Mouse (Mus musculus) liver, adult (tissue): Measurements from ENCODE around the gene Dnajc24.

Source experiments
- GATA4 ChIP-seq: IDR thresholded peaks from 2 replicates; pipeline ENCODE4 v1.6.1; 2014; ENCODE audit warnings: mild to moderate bottlenecking, low read length; ENCODE audit not compliant: insufficient replicate concordance

Gene Dnajc24

DNA sequence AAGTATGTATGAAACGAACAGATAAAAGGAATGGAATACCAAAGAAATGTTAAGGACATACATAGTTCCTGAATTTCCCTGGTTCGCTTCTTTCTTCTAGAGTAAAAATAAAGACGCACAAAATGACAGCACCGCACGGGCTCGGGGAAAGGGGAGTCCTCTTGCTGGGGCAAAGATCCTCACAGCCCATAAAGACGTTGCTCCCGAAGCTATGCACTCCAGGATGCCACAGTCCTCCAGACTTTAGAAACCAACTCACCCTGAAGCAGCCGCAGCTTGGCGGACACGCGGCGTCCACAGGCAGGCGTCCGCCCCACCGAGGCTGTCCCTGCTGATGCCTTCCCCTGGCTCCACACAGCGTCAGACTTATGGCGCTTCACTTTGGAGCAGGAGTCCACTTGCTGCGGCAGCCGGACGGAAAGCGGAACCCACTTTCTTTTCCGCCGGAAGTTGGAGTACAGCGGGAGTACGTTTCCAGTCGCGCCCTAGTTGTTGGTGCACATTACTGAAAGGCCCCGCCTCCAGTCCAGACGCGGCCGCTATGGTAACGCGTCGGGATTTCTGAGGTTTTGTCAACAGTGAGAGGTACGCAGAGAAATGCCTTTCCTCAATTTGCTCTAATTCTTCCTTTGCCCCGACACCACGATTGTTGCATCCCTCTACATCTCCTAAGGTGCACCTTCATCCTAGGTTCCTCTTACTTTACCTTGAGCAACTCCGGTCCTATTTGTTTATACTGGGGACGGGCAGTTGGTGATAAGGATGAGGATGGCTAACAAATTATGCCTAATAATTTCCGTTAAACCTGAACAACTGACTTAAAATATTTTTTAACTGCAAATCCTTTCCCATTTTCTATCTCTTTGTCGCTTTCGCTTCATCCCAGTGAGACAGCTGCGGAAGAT, at the start of gene Dnajc24:
Gene Dnajc24 (minus strand): TSS at position 715 of the 905 bp plus-strand sequence.
- no peak; the same call in 1 of the 2 replicates for TF ChIP-seq GATA4

DNA sequence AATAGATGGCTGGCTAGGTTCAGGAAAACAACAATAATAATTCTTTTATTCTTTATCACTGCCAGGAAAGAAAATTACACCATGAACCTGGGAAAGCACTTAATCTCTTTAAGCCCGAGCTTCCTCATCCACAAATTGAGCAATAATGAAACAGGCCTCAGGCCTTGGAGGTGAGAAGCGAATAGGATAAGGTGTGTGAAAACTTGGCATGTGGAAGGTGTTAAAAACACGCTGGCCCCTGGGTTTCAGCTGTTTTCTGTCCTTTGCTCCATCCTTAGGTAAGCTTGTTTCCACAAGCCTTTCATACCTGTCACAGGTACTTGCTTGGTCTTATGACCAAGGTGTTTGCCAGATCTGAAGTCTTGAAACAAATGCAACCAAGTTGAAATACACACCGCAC, 43.3 kb upstream of the Dnajc24 start:
- TF ChIP-seq GATA4, result no peak

DNA sequence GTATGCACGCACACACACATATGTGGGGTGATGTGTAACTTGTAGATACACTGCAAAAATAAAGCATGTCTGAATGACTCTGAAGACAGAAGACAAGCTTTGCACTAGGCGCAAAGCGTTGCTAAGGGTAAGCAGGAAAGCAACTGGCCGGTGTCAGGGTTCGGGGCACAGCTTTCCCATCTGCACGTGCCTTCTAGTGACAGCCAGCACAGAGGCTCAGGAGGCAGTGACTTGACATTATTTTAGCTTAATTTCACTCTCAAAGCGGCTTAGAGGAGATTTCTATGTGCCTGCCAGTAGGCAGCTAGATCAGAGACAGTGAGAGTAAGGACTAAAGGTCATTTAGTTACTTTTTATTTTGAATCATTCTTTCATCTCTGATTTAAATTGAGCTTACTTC, 39.1 kb upstream of the Dnajc24 start:
- TF ChIP-seq GATA4, result no peak

- TF ChIP-seq GATA4, result no peak
These were observed 38.6 kb upstream of the Dnajc24 start for GRCm38 (mm10) chr2:106041961-106042360.

DNA sequence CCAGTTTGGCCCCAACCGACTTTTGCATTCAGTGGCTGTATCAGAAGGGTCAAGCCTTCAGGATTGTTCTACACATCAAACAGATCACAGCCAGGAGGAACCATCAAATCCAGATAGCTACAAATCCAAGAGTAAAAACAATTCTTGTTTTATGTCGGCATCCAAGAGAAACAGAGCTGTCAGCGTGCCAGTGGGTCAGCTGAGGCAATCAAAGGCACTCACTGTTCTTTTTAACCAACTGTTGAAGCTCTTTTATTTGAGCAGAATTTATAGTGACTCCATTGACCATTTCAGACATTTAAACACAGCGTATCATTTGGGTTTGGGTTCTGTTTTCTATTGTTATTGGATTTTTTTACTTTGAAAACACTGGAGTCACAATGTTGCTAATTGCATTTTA, 34.9 kb upstream of the Dnajc24 start:
- TF ChIP-seq GATA4, result no peak

- no peak for TF ChIP-seq GATA4
These were observed 21.5 kb upstream of the Dnajc24 start for GRCm38 (mm10) chr2:106024895-106025294.

- no peak for TF ChIP-seq GATA4
These were observed 5.1 kb upstream of the Dnajc24 start for GRCm38 (mm10) chr2:106008415-106008814.

DNA sequence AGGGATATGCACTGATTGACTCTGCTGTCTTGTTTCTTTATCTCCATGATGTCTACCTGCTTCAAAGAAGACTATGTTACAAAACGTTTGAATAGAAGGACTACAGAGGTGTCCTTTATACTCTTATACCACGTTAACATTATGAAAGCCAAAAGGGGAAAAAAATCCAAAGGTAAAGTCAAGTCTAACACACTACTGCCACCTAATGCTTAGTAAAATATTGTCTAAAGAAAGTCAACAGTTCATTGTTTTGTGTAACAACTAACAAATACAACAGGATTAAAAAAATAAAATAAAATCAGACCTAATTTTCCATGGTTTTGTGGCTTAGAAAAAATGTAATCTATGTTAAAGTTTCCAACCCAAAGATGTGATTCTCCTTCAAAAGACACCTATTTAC, 15.3 kb downstream of the Dnajc24 start:
- TF ChIP-seq GATA4, result no peak

- TF ChIP-seq GATA4, result no peak
These were observed 16.2 kb downstream of the Dnajc24 start for GRCm38 (mm10) chr2:105987131-105987530.

DNA sequence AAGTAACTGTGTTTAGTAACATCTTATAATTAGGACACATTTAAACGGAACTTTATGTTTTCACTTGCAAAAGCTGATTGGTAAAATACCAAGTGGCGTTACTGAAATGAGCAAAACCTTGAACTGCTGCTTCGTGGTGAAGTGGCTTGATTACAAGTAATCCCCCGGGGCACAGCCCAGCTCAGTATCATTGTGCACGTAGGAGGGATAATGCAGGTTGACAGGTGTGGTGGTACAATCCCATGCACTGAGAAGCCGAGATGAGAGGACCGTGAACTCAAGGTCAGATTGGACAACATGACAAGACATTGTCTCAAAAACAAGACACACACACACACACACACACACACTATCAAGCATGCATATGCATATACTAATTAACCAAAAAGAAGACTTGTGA, 18.1 kb downstream of the Dnajc24 start:
- no peak for TF ChIP-seq GATA4

GRCm38 (mm10) chr2:105978065-105978464, 25.3 kb downstream of the Dnajc24 start:
- no peak for TF ChIP-seq GATA4

- no peak for TF ChIP-seq GATA4
These were observed 29.4 kb downstream of the Dnajc24 start for GRCm38 (mm10) chr2:105973941-105974340.

DNA sequence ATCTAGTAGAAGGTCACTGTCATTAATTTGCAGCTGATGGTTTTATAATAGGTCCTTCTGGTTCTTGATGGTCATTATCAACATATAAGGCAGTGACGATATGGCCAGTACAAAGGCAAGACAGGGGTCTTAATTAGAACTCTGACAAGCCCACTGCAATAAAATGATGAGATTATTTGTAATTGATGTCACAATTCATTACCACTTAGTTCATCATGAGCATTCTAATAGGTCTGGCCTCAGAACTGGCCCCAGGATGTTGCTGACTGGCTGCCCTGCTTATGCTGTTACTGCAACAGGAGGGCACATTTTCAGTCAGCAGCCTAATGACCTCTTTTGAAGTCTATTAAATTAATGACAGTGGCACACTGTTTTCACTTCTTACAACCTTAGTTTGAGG, 39.9 kb downstream of the Dnajc24 start:
- TF ChIP-seq GATA4, result no peak

DNA sequence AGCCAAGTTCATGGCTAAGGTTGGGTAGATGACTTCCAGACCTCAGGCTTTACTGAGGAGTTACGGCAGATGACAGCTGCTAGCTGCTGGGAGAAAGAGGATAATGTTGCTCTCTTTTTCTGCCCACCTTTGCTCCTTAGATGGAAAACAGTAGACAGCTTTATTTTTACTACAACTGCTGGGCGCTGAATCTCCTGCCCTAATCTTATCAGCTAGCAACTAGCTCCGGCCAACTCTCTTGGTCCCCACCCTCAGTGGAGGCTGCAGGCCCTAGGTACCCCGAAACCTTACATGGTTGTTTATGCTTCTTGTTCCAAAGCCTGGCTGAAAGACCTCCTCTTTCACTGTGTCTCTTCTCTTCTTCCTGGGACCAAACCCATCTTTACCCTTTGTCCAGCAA, 49.5 kb downstream of the Dnajc24 start:
- TF ChIP-seq GATA4, result no peak

- TF ChIP-seq GATA4, result no peak
These were observed 51.9 kb downstream of the Dnajc24 start for GRCm38 (mm10) chr2:105951350-105951940.

DNA sequence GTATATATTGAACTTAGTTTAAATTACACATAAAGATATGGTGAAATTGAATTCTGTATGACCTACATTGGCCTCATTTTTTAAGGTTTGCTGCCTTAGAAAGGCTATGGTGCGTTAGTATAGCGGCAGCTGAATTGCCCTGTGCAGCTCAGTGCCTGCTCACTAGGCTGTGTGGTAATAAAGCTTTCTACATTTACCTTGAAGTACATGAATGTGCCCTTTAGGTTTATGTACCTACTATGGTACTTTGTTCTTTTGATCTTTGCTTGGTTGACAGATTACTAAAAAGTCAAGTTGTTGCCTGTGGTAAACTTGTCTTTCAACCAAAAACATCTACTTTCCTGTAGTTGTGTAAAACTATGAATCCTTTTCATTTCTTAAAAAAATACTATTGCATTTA, 53.2 kb downstream of the Dnajc24 start:
- TF ChIP-seq GATA4, result no peak
